Mouse (Mus musculus) MEL (cell line): ENCODE measurements at regions not wholly inside any gene's neighbourhood (a gene's known extent, or its start where the extent isn't known, plus 50 kb on each side); places are given as distances from the start of the nearest gene placed in this dataset.
A peak's percentile ranks its signal among the peaks of the same experiment; 100 is the strongest.

Experiments used
- DNase-seq: peaks from one replicate; pipeline ENCODE4 v3.0.0; 2011; ENCODE audit warnings: low read depth, low spot score
- H3K27ac ChIP-seq: 2 replicates; pipeline ENCODE4 v1.5.1; 2012; ENCODE audit warnings: low read depth, mild to moderate bottlenecking, control low read depth, low read length, moderate library complexity; ENCODE audit not compliant: control insufficient read depth
- H3K27me3 ChIP-seq, 2 experiments: fragments of 150-350 bp in 1 of 2; sonication (generic) in 1 of 2; 2 replicates each; pipeline ENCODE4 v1.6.1; 2012; ENCODE audit warnings: low read length in 2 of 2, mild to moderate bottlenecking in 2 of 2, improper control_type of control experiment in 1 of 2, moderate library complexity in 1 of 2; ENCODE audit not compliant: insufficient read depth in 2 of 2, control insufficient read depth in 1 of 2
- H3K36me3 ChIP-seq, 2 experiments: 2 replicates each; pipeline ENCODE4 v1.6.1; 2012 to 2014; ENCODE audit warnings: low read length in 2 of 2, improper control_type of control experiment in 1 of 2, inconsistent platforms in 1 of 2, mild to moderate bottlenecking in 1 of 2; ENCODE audit not compliant: insufficient read depth in 2 of 2, control insufficient read depth in 1 of 2
- H3K4me1 ChIP-seq, 2 experiments: fragments of 150-350 bp in 1 of 2; sonication (generic) in 1 of 2; 2 replicates each; pipeline ENCODE4 v1.6.1; 2012; ENCODE audit warnings: low read length in 2 of 2, improper control_type of control experiment in 1 of 2, mild to moderate bottlenecking in 1 of 2; ENCODE audit not compliant: insufficient read depth in 2 of 2, control insufficient read depth in 1 of 2
- H3K4me3 ChIP-seq, 2 experiments: fragments of 150-350 bp in 1 of 2; sonication (generic) in 1 of 2; 2 replicates each; pipeline ENCODE4 v1.5.1; 2012; ENCODE audit warnings: low read depth in 2 of 2, low read length in 2 of 2, mild to moderate bottlenecking in 2 of 2, moderate library complexity in 2 of 2, control low read depth in 1 of 2, improper control_type of control experiment in 1 of 2; ENCODE audit not compliant: control insufficient read depth in 1 of 2, insufficient read depth in 1 of 2
- H3K79me2 ChIP-seq: 2 replicates; pipeline ENCODE4 v1.6.1; 2012; ENCODE audit warnings: mild to moderate bottlenecking, low read length, moderate library complexity; ENCODE audit not compliant: control insufficient read depth, poor library complexity, insufficient read depth
- H3K9ac ChIP-seq: 2 replicates; pipeline ENCODE4 v1.6.1; 2012; ENCODE audit warnings: low read depth, mild to moderate bottlenecking, control low read depth, low read length, moderate library complexity; ENCODE audit not compliant: control insufficient read depth, poor library complexity, severe bottlenecking
- H3K9me3 ChIP-seq: fragments of 150-350 bp; sonication (generic); replicated peaks from 2 replicates; pipeline ENCODE4 v1.6.1; 2012; ENCODE audit warnings: mild to moderate bottlenecking, low read length, improper control_type of control experiment, moderate library complexity; ENCODE audit not compliant: insufficient read depth
- BHLHE40 ChIP-seq: IDR thresholded peaks from 2 replicates; pipeline ENCODE4 v1.6.1; 2012; ENCODE audit warnings: low read depth, mild to moderate bottlenecking, inconsistent platforms, low read length, improper control_type of control experiment, borderline replicate concordance
- CHD2 ChIP-seq: IDR thresholded peaks from 2 replicates; pipeline ENCODE4 v1.6.1; 2011; ENCODE audit warnings: low read length, improper control_type of control experiment
- CTCF ChIP-seq, 3 experiments: IDR thresholded peaks in 2 of 3; conservative IDR thresholded peaks in 1 of 3; 2 replicates each; pipeline ENCODE4 v1.5.1; 2011 to 2012; ENCODE audit warnings: low read length in 3 of 3, low read depth in 2 of 3, mild to moderate bottlenecking in 2 of 3, improper control_type of control experiment in 1 of 3, inconsistent platforms in 1 of 3, mixed read lengths in 1 of 3, moderate library complexity in 1 of 3; ENCODE audit not compliant: control insufficient read depth in 1 of 3, insufficient read depth in 1 of 3, poor library complexity in 1 of 3, severe bottlenecking in 1 of 3
- E2F4 ChIP-seq: IDR thresholded peaks from 2 replicates; pipeline ENCODE4 v1.6.1; 2011; ENCODE audit warnings: low read depth, low read length, improper control_type of control experiment, borderline replicate concordance
- EP300 ChIP-seq, 2 experiments: IDR thresholded peaks; 2 replicates each; pipeline ENCODE4 v1.6.1; 2011; ENCODE audit warnings: improper control_type of control experiment in 2 of 2, low read length in 2 of 2, low read depth in 1 of 2, mild to moderate bottlenecking in 1 of 2
- ETS1 ChIP-seq: IDR thresholded peaks from 2 replicates; pipeline ENCODE4 v1.6.1; 2012; ENCODE audit warnings: low read depth, mild to moderate bottlenecking, inconsistent platforms, low read length, improper control_type of control experiment, moderate library complexity
- GABPA ChIP-seq: IDR thresholded peaks from 2 replicates; pipeline ENCODE4 v1.6.1; 2012; ENCODE audit warnings: low read depth, mild to moderate bottlenecking, inconsistent platforms, low read length, improper control_type of control experiment, moderate library complexity
- GATA1 ChIP-seq: IDR thresholded peaks from 2 replicates; pipeline ENCODE4 v1.6.1; 2011; ENCODE audit warnings: low read depth, low read length, improper control_type of control experiment
- MAFK ChIP-seq: IDR thresholded peaks from 2 replicates; pipeline ENCODE4 v1.6.1; 2011; ENCODE audit warnings: low read depth, mild to moderate bottlenecking, low read length, improper control_type of control experiment, borderline replicate concordance
- MAX ChIP-seq: IDR thresholded peaks from 2 replicates; pipeline ENCODE4 v1.6.1; 2011; ENCODE audit warnings: low read length, improper control_type of control experiment
- MAZ ChIP-seq: IDR thresholded peaks from 2 replicates; pipeline ENCODE4 v1.6.1; 2012; ENCODE audit warnings: low read depth, mild to moderate bottlenecking, inconsistent platforms, low read length, improper control_type of control experiment
- MXI1 ChIP-seq: IDR thresholded peaks from 2 replicates; pipeline ENCODE4 v1.6.1; 2011; ENCODE audit warnings: mild to moderate bottlenecking, low read depth, low read length, improper control_type of control experiment
- MYB ChIP-seq: IDR thresholded peaks from 2 replicates; pipeline ENCODE4 v1.6.1; 2011; ENCODE audit warnings: mild to moderate bottlenecking, low read depth, low read length, improper control_type of control experiment
- MYC ChIP-seq: IDR thresholded peaks from 2 replicates; pipeline ENCODE4 v1.6.1; 2011; ENCODE audit warnings: low read depth, mild to moderate bottlenecking, low read length, improper control_type of control experiment, moderate library complexity
- POLR2A ChIP-seq, 2 experiments: IDR thresholded peaks; 2 replicates each; pipeline ENCODE4 v1.6.1; 2011 to 2012; ENCODE audit warnings: low read length in 2 of 2, mild to moderate bottlenecking in 2 of 2, control low read depth in 1 of 2, improper control_type of control experiment in 1 of 2, low read depth in 1 of 2, moderate library complexity in 1 of 2; ENCODE audit not compliant: control insufficient read depth in 1 of 2, insufficient read depth in 1 of 2, poor library complexity in 1 of 2
- POLR2AphosphoS2 ChIP-seq: IDR thresholded peaks from 2 replicates; pipeline ENCODE4 v1.6.1; 2011; ENCODE audit warnings: low read length, improper control_type of control experiment
- POLR2AphosphoS5 ChIP-seq: IDR thresholded peaks from 2 replicates; pipeline ENCODE4 v1.6.1; 2012; ENCODE audit warnings: low read depth, borderline replicate concordance, mild to moderate bottlenecking, inconsistent platforms, low read length, moderate library complexity, mixed read lengths
- RAD21 ChIP-seq: IDR thresholded peaks from 2 replicates; pipeline ENCODE4 v1.6.1; 2011; ENCODE audit warnings: mild to moderate bottlenecking, low read depth, low read length, improper control_type of control experiment
- RCOR1 ChIP-seq: IDR thresholded peaks from 2 replicates; pipeline ENCODE4 v1.6.1; 2012; ENCODE audit warnings: low read depth, mild to moderate bottlenecking, inconsistent platforms, low read length, improper control_type of control experiment
- SIN3A ChIP-seq: IDR thresholded peaks from 2 replicates; pipeline ENCODE4 v1.6.1; 2012; ENCODE audit warnings: low read length, improper control_type of control experiment, inconsistent platforms
- TAL1 ChIP-seq: IDR thresholded peaks from 2 replicates; pipeline ENCODE4 v1.6.1; 2012; ENCODE audit warnings: mild to moderate bottlenecking, inconsistent platforms, low read length, moderate library complexity, mixed read lengths
- TBP ChIP-seq: IDR thresholded peaks from 2 replicates; pipeline ENCODE4 v1.8.0; 2011; ENCODE audit warnings: low read depth, low read length, improper control_type of control experiment
- TCF12 ChIP-seq: IDR thresholded peaks from 2 replicates; pipeline ENCODE4 v1.6.1; 2014; ENCODE audit warnings: low read depth, mild to moderate bottlenecking, inconsistent platforms, low read length, improper control_type of control experiment, moderate library complexity
- UBTF ChIP-seq: IDR thresholded peaks from 2 replicates; pipeline ENCODE4 v1.6.1; 2012; ENCODE audit warnings: low read depth, mild to moderate bottlenecking, inconsistent platforms, low read length, improper control_type of control experiment, moderate library complexity, borderline replicate concordance; ENCODE audit not compliant: insufficient read depth
- USF1 ChIP-seq: IDR thresholded peaks from 2 replicates; pipeline ENCODE4 v1.6.1; 2014; ENCODE audit warnings: low read depth, mild to moderate bottlenecking, inconsistent platforms, low read length, improper control_type of control experiment, moderate library complexity
- ZC3H11A ChIP-seq: IDR thresholded peaks from 2 replicates; pipeline ENCODE4 v1.6.1; 2012; ENCODE audit warnings: low read depth, mild to moderate bottlenecking, inconsistent platforms, low read length, improper control_type of control experiment
- ZMIZ1 ChIP-seq: IDR thresholded peaks from 2 replicates; pipeline ENCODE4 v1.6.1; 2012; ENCODE audit warnings: low read depth, mild to moderate bottlenecking, inconsistent platforms, low read length, improper control_type of control experiment, moderate library complexity
- ZNF384 ChIP-seq: IDR thresholded peaks from 2 replicates; pipeline ENCODE4 v1.6.1; 2012; ENCODE audit warnings: low read depth, mild to moderate bottlenecking, inconsistent platforms, low read length, improper control_type of control experiment

DNA sequence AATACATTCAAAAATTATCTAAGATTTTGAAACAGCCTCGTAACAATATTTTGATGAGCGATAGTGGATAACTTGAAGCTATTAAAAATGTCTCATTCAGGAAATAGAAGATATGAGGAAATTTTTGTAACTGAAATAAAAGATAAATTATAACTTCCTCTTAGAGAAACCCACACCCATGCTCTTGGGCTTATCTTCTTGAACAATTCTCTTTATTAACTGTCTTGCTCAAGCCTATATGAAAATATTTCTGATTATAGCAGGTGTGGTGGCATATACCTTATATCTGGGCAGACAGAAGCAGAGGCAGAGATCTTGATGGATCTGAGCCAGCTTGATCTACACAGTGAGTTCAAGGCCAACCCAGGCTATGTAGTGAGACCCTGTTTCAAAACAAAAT is 96.9 kb downstream of the Fam204a start (continued):
- 0 out of 2 replicates have a peak, but pooled peaks have one; percentile 43 for TF ChIP-seq ZNF384
- TF ChIP-seq TAL1: peak; percentile 82
- peak; percentile 34; the same call in 1 of the 2 replicates for TF ChIP-seq MAFK
- TF ChIP-seq MAX: no peak
- TF ChIP-seq MYC: peak; percentile 90
- TF ChIP-seq EP300 (IDR thresholded peaks at IDR 0.05; ENCODE audit: low read depth in 1 of 2, low read length in 2 of 2): peak; percentile 99 to 100
- no peak for TF ChIP-seq POLR2AphosphoS2
- no peak for TF ChIP-seq GABPA

DNA sequence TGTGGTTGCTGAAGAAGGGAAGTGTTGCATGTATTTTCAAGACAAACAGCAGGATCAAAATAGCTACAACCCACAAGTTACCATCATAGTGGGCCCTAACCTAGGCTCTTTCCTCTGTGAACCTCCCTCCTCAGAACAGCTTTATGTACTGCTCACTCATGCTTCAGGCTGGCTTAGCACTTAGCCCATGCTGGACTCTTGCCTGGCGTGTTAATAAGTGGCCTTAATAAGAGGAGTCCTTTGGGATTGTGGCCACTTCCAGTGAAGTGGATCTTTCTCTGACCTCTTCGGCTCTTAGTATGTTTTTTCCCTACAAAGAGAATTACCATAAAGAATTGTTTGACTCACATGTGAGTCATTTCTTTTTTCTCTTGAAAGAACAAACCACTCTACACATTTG is 101.9 kb downstream of the Fam204a start:
- no peak for DNase-seq
- no peaks in the 10 kb centered on the region for H3K79me2 ChIP-seq
- no peaks in the 10 kb centered on the region for H3K9me3 ChIP-seq

DNA sequence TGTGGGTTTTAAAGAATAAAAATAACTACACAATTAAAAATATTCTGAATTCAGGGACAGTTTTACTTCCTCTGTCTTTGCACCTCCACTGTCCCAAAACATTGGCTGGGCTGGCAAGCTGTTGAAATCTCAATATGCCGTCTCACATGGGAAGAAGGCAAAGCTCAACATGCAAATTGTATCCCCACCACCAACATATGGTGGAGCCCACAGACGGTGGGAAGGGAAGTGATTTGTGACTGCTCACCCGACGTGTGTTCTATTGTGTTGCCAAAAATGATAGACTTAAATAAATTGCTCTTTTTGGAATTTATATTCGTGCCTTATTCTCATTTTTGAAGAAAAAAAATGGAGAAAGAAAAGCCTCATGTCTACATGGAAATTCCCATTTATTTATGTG is 105.6 kb downstream of the Fam204a start:
- Histone ChIP-seq H3K9me3 (no peaks in the 10 kb centered on the region), H3K27ac (no peak overlapping the region), H3K27me3 (no peaks in the 10 kb centered on the region), H3K9ac (no peak overlapping the region), H3K36me3 (peaks cover 0 to 9% of the 10 kb centered on the region in 2 experiments; a peak in 2 of 4 replicates), H3K79me2 (no peaks in the 10 kb centered on the region), H3K4me3 (no peak overlapping the region), H3K4me1 (peaks cover 6 to 7% of the 10 kb centered on the region in 2 experiments)
- TF ChIP-seq GATA1 (no peak), UBTF (no peak), POLR2A (IDR thresholded peaks at IDR 0.05; ENCODE audit: control insufficient read depth in 1 of 2, insufficient read depth in 1 of 2, low read depth in 1 of 2, low read length in 2 of 2, poor library complexity in 1 of 2) (no peak), MYC (no peak), ZMIZ1 (no peak), MAZ (no peak), POLR2AphosphoS5 (no peak), E2F4 (no peak), ETS1 (no peak), SIN3A (no peak), CTCF (IDR thresholded peaks at IDR 0.05 in 2 of 3, conservative IDR thresholded peaks at IDR 0.05 in 1 of 3; ENCODE audit: control insufficient read depth in 1 of 3, insufficient read depth in 1 of 3, low read depth in 2 of 3, low read length in 3 of 3, poor library complexity in 1 of 3, severe bottlenecking in 1 of 3) (no peak), CHD2 (no peak), TAL1 (no peak), ZC3H11A (no peak), BHLHE40 (no peak)
- DNase-seq: no peak

More for the DNA sequence above, 101.9 kb downstream of the Fam204a start:
- TF ChIP-seq CTCF (IDR thresholded peaks at IDR 0.05 in 2 of 3, conservative IDR thresholded peaks at IDR 0.05 in 1 of 3; ENCODE audit: control insufficient read depth in 1 of 3, insufficient read depth in 1 of 3, low read depth in 2 of 3, low read length in 3 of 3, poor library complexity in 1 of 3, severe bottlenecking in 1 of 3) (no peak), POLR2A (IDR thresholded peaks at IDR 0.05; ENCODE audit: control insufficient read depth in 1 of 2, insufficient read depth in 1 of 2, low read depth in 1 of 2, low read length in 2 of 2, poor library complexity in 1 of 2) (no peak), MYB (no peak), RAD21 (no peak), TBP (no peak), TCF12 (no peak), USF1 (no peak), BHLHE40 (no peak), MAZ (no peak), MXI1 (no peak), RCOR1 (no peak), MAX (no peak), SIN3A (no peak)
- TF ChIP-seq, all 39 proteins: peak for 0
- peaks cover 0 to 8% of the 10 kb centered on the region in 2 experiments; a peak in 2 of 4 replicates for H3K36me3 ChIP-seq
- no peak overlapping the region for H3K9ac ChIP-seq
- no peaks in the 10 kb centered on the region for H3K27me3 ChIP-seq
- H3K27ac ChIP-seq: no peak overlapping the region
- H3K4me1 ChIP-seq: peaks cover 7 to 9% of the 10 kb centered on the region in 2 experiments; a peak in 3 of 4 replicates
- no peak overlapping the region for H3K4me3 ChIP-seq
